Mouse (Mus musculus) erythroblast, adult 5-6 weeks (primary cell): ENCODE results near the gene Ly6g5b. TPM values are rescaled to one million over a fixed set of nuclear protein-coding genes. Genes with fewer than 3 reads are reported as not detected.

Experiments
- ATAC-seq: replicated peaks from 2 replicates; pipeline ENCODE4 v1.8.0; 2016; ENCODE audit warnings: moderate number of reproducible peaks, mild to moderate bottlenecking, moderate TSS enrichment, inconsistent platforms; ENCODE audit not compliant: poor library complexity, low FRiP score, severe bottlenecking
- total RNA-seq, 2 experiments: library from RNA; stranded (forward) in 1 of 2; stranded (reverse) in 1 of 2; fragments of 150-400 nt in 1 of 2; fragments of 200-764, 138-1000 nt in 1 of 2; gene quantifications; 2 replicates each; pipeline versions ENCODE4 v1.2.3 to v1.2.4; 2015 to 2017; ENCODE audit warnings: low replicate concordance in 2 of 2

Ly6g5b gene
- total RNA-seq (2015; ENCODE audit: low replicate concordance): 7.7 TPM in 1 of 2 replicates, not detected in the other
- 0.34 TPM in 1 of 2 replicates, not detected in the other for total RNA-seq (2017; ENCODE audit: low replicate concordance)

DNA sequence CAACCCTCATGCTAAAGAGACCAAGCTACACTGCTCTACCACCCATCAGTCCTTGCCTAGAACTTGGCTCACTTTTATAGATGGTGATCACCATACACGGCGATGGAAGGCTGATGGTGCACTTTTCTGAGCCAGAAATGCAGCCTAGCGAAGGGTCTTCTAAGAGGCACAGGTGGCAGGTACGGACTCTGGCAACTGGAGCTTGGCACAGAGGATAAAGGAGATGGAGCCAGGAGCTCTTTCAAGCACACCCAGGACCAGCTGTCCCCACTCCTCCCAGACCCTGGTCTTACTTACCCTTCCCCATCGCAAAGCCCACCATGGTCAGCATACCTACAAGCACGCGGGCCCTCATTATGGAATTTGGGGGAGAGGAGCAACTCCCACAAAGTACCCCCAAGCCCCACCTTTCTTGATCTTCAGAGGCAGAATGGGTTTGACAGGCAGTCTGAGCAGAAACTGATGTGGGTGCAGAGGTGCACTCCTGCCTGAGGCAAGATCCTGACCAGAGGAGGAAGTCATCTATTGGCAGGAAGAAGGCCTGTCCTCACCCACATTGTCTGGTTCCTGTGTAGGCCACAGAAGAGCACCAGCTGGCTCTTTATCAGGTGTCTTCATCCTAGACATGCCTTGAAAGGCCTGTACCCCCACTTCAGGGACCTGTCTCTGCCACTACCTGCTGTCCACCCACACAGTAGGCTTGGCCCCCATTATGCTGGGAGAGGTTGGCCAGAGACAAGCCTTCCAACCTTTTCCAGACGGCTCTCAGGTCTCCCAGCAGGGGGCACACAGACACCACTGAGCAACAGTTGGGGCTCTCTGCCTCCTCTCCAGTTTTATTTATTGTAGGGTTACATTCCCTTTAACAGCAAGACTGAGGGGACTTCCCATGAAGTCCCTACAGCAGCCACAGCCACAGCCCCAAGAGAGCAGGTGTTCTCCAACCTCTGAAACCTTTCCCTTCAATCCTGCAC lies at the start of gene Ly6g5b:
Gene Ly6g5b, minus strand, starts transcription at position 383 of the 974 bp plus-strand sequence.
- peak; percentile 58 for ATAC-seq

DNA sequence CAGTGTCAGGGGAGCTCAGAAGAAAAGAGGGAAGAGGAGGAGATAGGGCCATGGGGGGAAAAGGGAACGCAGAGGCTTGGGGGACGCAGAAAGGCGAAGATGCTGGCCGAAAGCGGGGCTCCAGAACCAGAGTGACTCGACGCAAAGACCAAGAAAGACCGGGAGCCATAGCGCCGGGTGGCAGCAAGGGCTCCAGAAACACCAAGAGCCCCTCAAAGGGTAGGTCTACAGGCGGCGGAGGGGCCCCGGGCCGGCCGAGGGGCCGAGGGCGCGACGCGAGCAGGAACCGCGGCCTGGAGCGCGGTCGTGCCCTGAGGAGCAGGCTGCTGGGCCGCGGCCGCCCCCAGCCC lies 49.0 kb upstream of the Ly6g5b start:
- ATAC-seq: no peak

GRCm38 (mm10) chr17:35163326-35164081 lies 48.3 kb upstream of the Ly6g5b start:
- no peak for ATAC-seq

DNA sequence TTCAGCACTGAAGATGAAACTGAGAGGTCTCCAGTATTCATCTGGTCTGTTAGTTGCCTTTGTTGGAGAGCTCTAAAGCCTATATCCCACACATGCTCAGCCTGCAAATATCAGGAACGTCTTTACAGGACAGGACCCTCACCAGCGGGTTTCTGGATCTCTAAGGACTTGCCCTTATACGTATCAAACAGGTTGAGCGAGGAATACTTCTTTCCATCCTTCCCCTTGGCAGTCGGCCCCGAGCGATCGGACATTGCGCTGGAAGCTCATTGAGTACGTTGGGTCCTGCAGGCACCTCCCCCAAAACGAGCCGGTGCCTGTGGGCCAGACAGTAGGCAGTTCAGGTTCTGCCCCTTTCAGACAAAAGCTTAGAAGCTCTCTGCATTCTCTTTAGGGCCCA lies 47.5 kb upstream of the Ly6g5b start:
- no peak for ATAC-seq

DNA sequence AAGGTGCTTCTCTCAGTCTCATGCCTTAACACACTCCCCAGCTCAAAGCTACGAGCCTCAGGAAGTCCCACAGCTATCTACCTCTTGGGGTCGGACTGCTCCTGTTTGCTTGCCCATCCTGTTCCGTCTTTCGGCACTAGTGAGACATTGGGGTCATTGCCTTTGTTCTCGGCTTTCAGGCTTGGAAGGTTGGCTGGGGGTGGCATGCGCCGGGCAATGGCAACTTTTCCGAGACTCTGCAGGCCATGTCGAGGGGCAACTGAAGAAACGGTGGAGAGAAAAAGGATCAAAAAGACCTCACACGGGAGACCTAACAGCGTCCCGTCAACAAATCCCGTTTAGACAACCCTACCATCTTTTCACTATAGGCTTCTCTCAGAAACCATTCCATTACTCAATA lies 46.9 kb upstream of the Ly6g5b start:
- ATAC-seq: no peak

- no peak for ATAC-seq
Observed at GRCm38 (mm10) chr17:35161421-35161820, 46.2 kb upstream of the Ly6g5b start.

- ATAC-seq: no peak
Observed at GRCm38 (mm10) chr17:35159638-35160037, 44.4 kb upstream of the Ly6g5b start.

- no peak for ATAC-seq
Observed at GRCm38 (mm10) chr17:35158850-35159593, 43.8 kb upstream of the Ly6g5b start.

- ATAC-seq: no peak
Observed at GRCm38 (mm10) chr17:35157661-35158175, 42.5 kb upstream of the Ly6g5b start.

DNA sequence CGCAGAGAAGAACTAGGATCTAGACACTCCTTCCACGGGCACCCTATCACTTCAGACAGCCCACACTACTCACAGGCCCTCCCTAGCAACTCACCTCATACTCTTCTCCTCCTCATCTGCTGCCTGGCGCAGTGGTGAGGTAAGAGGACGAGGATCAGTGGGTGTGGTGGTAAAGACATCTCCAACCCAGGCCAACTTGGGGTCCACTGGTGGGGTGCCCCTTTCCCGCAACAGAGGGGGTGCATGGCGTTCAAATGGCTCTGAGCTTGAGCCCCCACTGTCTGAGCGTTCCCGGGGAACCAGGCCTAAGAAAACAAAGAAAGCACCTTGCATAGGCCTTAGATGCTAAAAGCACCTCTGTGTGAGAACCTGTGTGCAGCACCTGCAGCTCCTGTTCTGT lies 42.0 kb upstream of the Ly6g5b start:
- ATAC-seq: no peak

GRCm38 (mm10) chr17:35156461-35157200 lies 41.4 kb upstream of the Ly6g5b start:
- no peak for ATAC-seq

- ATAC-seq: no peak
Observed at GRCm38 (mm10) chr17:35155451-35155850, 40.2 kb upstream of the Ly6g5b start.

- no peak for ATAC-seq
Observed at GRCm38 (mm10) chr17:35154616-35155015, 39.4 kb upstream of the Ly6g5b start.

GRCm38 (mm10) chr17:35153931-35154330 lies 38.7 kb upstream of the Ly6g5b start:
- ATAC-seq: no peak

GRCm38 (mm10) chr17:35153077-35153476 lies 37.8 kb upstream of the Ly6g5b start:
- ATAC-seq: no peak

DNA sequence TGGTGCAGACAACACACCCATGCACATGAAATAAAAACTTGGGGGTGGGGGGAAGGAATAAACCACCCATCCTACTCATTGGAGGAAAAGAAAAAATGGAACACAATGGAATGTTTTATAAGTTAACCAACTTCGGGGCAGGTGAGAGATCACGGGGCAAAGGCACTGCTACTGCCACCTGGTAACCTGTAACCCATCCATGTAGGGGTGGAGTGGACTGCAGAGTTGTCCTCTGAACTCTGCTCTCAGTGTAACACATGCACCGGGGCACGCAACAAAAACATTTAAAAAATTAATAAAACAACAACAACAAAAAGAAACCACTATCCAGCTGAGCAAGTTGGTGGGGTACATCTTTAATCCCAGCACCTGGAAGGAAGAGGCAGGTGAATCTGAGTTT lies 36.9 kb upstream of the Ly6g5b start:
- ATAC-seq: no peak

GRCm38 (mm10) chr17:35147922-35148639 lies 32.9 kb upstream of the Ly6g5b start:
- no peak for ATAC-seq

GRCm38 (mm10) chr17:35147348-35147747 lies 32.1 kb upstream of the Ly6g5b start:
- no peak for ATAC-seq

DNA sequence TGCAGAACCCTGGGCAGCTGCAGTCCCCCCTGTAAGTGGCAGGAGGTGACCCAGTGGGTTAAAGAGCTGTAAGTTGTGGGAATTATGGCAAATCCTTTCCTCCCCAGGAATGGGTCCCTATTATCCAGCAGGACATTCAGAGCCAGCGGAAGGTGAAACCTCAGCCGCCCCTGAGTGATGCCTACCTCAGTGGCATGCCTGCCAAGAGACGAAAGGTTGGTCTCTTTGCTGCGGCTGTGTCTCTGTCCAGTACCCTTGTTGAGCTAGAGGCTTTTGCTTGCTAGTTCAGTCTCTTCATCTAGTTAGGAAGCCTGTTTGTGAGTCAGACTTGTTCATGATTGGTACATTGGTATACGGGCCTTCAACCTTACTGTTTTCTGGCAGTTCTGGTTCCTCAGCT lies 30.9 kb upstream of the Ly6g5b start:
- ATAC-seq: no peak
